Mouse (Mus musculus): ENCODE measurements around the gene Srd5a1. TPM values are rescaled to one million over a fixed set of nuclear protein-coding genes. Genes with fewer than 3 reads are reported as not detected.

Gene Srd5a1
- total RNA-seq, 2 experiments from 2014 or later: 14.5 TPM

GRCm38 (mm10) chr13:69530951-69531350, 80.3 kb downstream of the Srd5a1 start:
- no peak for DNase-seq (ENCODE audit: low spot score in 2 of 2)
- intact Hi-C loops (cut with DNase I): no loop called here

DNA sequence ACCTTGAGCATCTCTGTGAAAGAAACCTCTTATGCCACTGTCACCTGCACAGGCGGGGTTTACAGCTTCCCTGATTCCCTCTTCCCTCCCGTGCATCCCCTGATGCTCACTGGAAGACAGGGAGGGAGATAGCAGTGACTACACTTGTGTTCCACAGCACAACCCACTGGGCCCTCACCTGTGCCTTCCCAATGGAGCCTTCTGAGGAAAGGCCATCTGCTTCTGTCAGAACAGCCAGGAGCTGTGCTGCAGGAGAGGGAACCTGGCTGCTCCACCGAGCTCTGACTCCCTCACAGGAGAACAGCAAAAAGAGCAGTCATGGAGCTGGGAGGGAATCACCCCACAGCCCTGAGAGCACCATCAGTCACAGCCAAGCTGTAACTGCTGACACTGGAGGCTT, 81.1 kb downstream of the Srd5a1 start:
- intact Hi-C loops (cut with DNase I): no loop called here
- no peak for DNase-seq (ENCODE audit: low spot score in 2 of 2)

DNA sequence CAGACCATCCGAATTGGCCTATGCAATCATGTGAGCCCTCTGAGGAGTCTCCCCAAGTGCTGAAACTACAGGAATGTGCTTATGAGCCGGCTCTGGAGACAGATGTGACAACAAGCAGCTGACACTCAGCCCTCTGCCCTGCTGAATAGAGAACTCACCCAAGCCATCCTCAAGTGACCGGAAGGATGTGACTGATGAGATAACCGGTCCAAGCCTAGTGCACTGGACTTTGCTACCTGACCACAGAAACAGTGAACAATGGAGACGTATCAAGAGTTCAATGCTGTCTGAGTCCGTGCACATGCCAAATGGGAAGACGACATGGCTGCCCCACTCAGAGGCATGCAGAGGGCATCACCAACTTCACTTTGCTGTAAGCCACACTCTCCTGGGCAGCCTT, 82.7 kb downstream of the Srd5a1 start:
- no peak for DNase-seq (ENCODE audit: low spot score in 2 of 2)
- intact Hi-C loops (cut with DNase I): no loop called here

DNA sequence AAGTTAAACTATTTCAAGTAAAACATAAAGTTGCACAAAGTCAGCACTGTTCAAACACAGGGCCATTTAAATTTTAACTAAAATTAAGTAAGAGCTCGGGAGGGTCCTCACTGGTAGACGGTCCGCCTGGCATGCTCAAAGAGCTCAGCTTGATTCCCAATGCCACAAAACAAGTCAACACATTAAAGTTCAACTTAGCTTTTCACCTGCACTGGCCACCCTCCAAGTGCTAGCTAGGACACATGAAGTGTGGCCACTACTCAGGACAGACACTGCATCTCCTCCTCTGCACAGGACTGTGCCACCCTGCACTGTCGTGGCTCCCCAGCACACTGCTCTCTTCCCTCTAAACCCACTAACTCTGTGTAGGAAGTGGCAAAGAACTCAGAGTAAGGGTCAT, 85.4 kb downstream of the Srd5a1 start:
- intact Hi-C loops (cut with DNase I): no loop called here

DNA sequence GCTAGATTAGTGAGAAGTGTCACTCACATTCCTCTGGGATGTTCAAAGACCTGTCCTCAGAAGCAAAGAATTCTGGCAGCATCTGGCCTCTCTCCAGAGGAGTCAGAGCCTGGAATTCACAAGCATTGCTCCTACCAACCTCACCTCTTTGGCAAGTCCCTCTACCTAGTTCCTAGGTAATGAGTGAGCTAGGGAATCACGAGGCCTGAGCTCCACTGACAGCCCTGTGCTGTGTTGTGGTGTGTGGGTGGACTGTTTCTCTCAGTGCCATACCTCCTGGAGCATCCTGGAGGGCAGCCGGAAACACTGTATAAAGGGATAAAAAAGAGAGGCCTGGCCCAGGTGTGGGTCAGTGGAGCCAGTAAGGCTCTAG, 87.1 kb downstream of the Srd5a1 start:
- DNase-seq (ENCODE audit: low spot score in 2 of 2): no peak
- intact Hi-C loops (cut with DNase I): no loop called here

More for the DNA sequence above, 85.4 kb downstream of the Srd5a1 start:
- no peak for DNase-seq (ENCODE audit: low spot score in 2 of 2)

Other genes with a start within 250 kb of the Srd5a1 start
- 10 to 100 TPM; 64.2 to 68.9 TPM for gene Nsun2, start 77.7 kb downstream of the Srd5a1 start, total RNA-seq (2021)
- gene Tent4a, start 76.8 kb downstream of the Srd5a1 start, total RNA-seq (2021): 10 to 100 TPM; 36.8 to 37.4 TPM
- 100 to 1,000 TPM; 184 to 206 TPM for gene Ube2ql1, start 128.4 kb upstream of the Srd5a1 start, total RNA-seq (2021)
- gene Med10, start 191.0 kb upstream of the Srd5a1 start, total RNA-seq (2021): 10 to 100 TPM; 58.3 to 62.7 TPM